8 mouse cellular contexts compared by ENCODE assay signal in genomic region chr5:120711416-120711815, GRCm38 (mm10). TPM values are rescaled to one million over a fixed set of nuclear protein-coding genes. Genes with fewer than 3 reads are reported as not detected.
DNase-seq lines count a peak whose midpoint lies in the region; ATAC-seq and TF ChIP-seq lines count a peak whose summit lies in the region.

No protein-coding gene starts in this region.

- no peak for TF ChIP-seq EP300 in liver, postnatal 0 days (IDR thresholded peaks at IDR 0.05; ENCODE audit: low read depth)

- peak; percentile 10 to 21 for DNase-seq in urinary bladder, postnatal 36 days (ENCODE audit: low spot score in 2 of 2)
- DNase-seq in urinary bladder, postnatal 10 days (ENCODE audit: low spot score): no peak
- DNase-seq in heart, embryonic 10.5 days (ENCODE audit: low spot score): no peak
- DNase-seq in kidney, postnatal 4 days: peak; percentile 49 to 64
- no peak for DNase-seq in liver, postnatal 0 days
- DNase-seq in retina, embryonic 14.5 days (ENCODE audit: low spot score): peak; percentile 70
- peak; percentile 75 for DNase-seq in thymus, postnatal 25 days

- H3K4me2 ChIP-seq in liver, postnatal 0 days (ENCODE audit: low read depth, low read length): peak overlapping the region; percentile 33; the same call in 1 of the 2 replicates

- no peaks in the 10 kb centered on the region; the same call in 1 of the 2 replicates for H3K4me1 ChIP-seq in cortical plate, adult 2 months (ENCODE audit: control insufficient read depth, insufficient read depth, low read length)
- peaks cover 25% of the 10 kb centered on the region for H3K4me1 ChIP-seq in heart, embryonic 10.5 days
- H3K4me1 ChIP-seq in liver, postnatal 0 days (ENCODE audit: insufficient read depth): no peaks in the 10 kb centered on the region

- ATAC-seq in liver, postnatal 0 days: no peak

- peak; percentile 79 for TF ChIP-seq POLR2A in cortical plate, adult 2 months (IDR thresholded peaks at IDR 0.05; ENCODE audit: extremely low read depth, insufficient read depth, low read length)

- H3K27ac ChIP-seq in cortical plate, adult 2 months (ENCODE audit: insufficient read depth, low read length): peak overlapping the region; percentile 84
- no peak overlapping the region for H3K27ac ChIP-seq in heart, embryonic 10.5 days
- H3K27ac ChIP-seq in liver, postnatal 0 days (ENCODE audit: low read depth): no peak overlapping the region

- H3K4me3 ChIP-seq in cortical plate, adult 2 months (ENCODE audit: insufficient read depth, low read length): peak overlapping the region; percentile 86
- H3K4me3 ChIP-seq in heart, embryonic 10.5 days: peak overlapping the region; percentile 53
- peak overlapping the region; percentile 26 for H3K4me3 ChIP-seq in liver, postnatal 0 days (ENCODE audit: low read depth, low read length)

- no peak for TF ChIP-seq CTCF in cortical plate, adult 2 months (IDR thresholded peaks at IDR 0.05; ENCODE audit: extremely low read depth, insufficient read depth, low read length)
- no peak for TF ChIP-seq CTCF in liver, postnatal 0 days (IDR thresholded peaks at IDR 0.05; ENCODE audit: low read depth)

- H3K27me3 ChIP-seq in heart, embryonic 10.5 days (ENCODE audit: insufficient read depth, poor library complexity, severe bottlenecking): peaks cover 100% of the 10 kb centered on the region
- peaks cover 78% of the 10 kb centered on the region for H3K27me3 ChIP-seq in liver, postnatal 0 days (ENCODE audit: insufficient read depth, low read length)

- H3K36me3 ChIP-seq in heart, embryonic 10.5 days: no peaks in the 10 kb centered on the region
- H3K36me3 ChIP-seq in liver, postnatal 0 days (replicated peaks; ENCODE audit: insufficient read depth, low read length): no peaks in the 10 kb centered on the region

- WGBS in heart, embryonic 10.5 days: 3% methylated on average over 43 of the region's 43 CpGs
- 1% methylated on average over 28 of the region's 43 CpGs for WGBS in liver, postnatal 0 days (ENCODE audit: insufficient replicate concordance)

- H3K9ac ChIP-seq in liver, postnatal 0 days (replicated peaks): no peak overlapping the region

- no peaks in the 10 kb centered on the region for H3K9me3 ChIP-seq in heart, embryonic 10.5 days
- H3K9me3 ChIP-seq in liver, postnatal 0 days (ENCODE audit: low read length): no peaks in the 10 kb centered on the region

RNA-seq across cellular contexts. Expression of gene Dtx1, which starts 0.3 kb away (rescaled TPM):
- polyA plus RNA-seq in cortical plate, adult 2 months (2012; rRNA removed): 89.7 and 91.8 TPM in 2 replicates
- polyA plus RNA-seq in heart, embryonic 10.5 days (2016; fragmentation: Nextera tagmentation; extraction: Ambion mirVana): 0.28 and 0.41 TPM in 2 replicates
- polyA plus RNA-seq in liver, postnatal 0 days (2015; fragmentation: Nextera tagmentation; extraction: Ambion mirVana): 0.23 and 0.25 TPM in 2 replicates

RNA-seq across cellular contexts. Expression of gene Oas2, which starts 38.2 kb away (rescaled TPM):
- polyA plus RNA-seq in cortical plate, adult 2 months (2012; rRNA removed): 0.73 and 0.87 TPM in 2 replicates
- polyA plus RNA-seq in heart, embryonic 10.5 days (2016; fragmentation: Nextera tagmentation; extraction: Ambion mirVana): not detected in 2 replicates
- polyA plus RNA-seq in liver, postnatal 0 days (2015; fragmentation: Nextera tagmentation; extraction: Ambion mirVana): 0.83 and 1.1 TPM in 2 replicates

Comparison
In these comparisons a context has a peak if more than half of its experiments do, and no peak if none do; other contexts are left out.
1. DNase-seq: peak in urinary bladder, postnatal 36 days (2 of 2), kidney, postnatal 4 days (2 of 2), retina, embryonic 14.5 days (single experiment) and thymus, postnatal 25 days (single experiment); none in urinary bladder, postnatal 10 days (single experiment), heart, embryonic 10.5 days (single experiment) and liver, postnatal 0 days (single experiment).
2. H3K4me3 ChIP-seq: peak in every context shown above with its lines; median percentile 86 in cortical plate, adult 2 months; 53 in heart, embryonic 10.5 days; 26 in liver, postnatal 0 days.
3. RNA of gene Dtx1, which starts 0.3 kb away (polyA plus RNA-seq): 89.7 to 91.8 TPM in cortical plate, adult 2 months; 0.28 to 0.41 TPM in heart, embryonic 10.5 days and 0.23 to 0.25 TPM in liver, postnatal 0 days; every median in the first group is over 10 times any median in the second.